Mouse (Mus musculus) embryonic fibroblast, embryonic 13.5 days (primary cell): ENCODE data around the gene Vwf. TPM values are rescaled to one million over a fixed set of nuclear protein-coding genes. Genes with fewer than 3 reads are reported as not detected.

Experiments used
- H3K27ac ChIP-seq: 2 replicates; pipeline ENCODE4 v1.5.1; 2012; ENCODE audit warnings: low read length, control low read depth, inconsistent platforms; ENCODE audit not compliant: insufficient read depth
- H3K4me1 ChIP-seq: 2 replicates; pipeline ENCODE4 v1.6.1; 2011; ENCODE audit warnings: low read length; ENCODE audit not compliant: control insufficient read depth, insufficient read depth
- H3K4me3 ChIP-seq: 2 replicates; pipeline ENCODE4 v1.5.1; 2011; ENCODE audit warnings: mild to moderate bottlenecking, control low read depth, low read length; ENCODE audit not compliant: insufficient read depth
- CTCF ChIP-seq: IDR thresholded peaks from 2 replicates; pipeline ENCODE4 v1.5.1; 2011; ENCODE audit warnings: mild to moderate bottlenecking, control low read depth, low read length, moderate library complexity, borderline replicate concordance; ENCODE audit not compliant: insufficient read depth
- POLR2A ChIP-seq: IDR thresholded peaks from 2 replicates; pipeline ENCODE4 v1.6.1; 2011; ENCODE audit warnings: low read depth, mild to moderate bottlenecking, control low read depth, low read length, moderate library complexity
- polyA plus RNA-seq: library from polyadenylated mRNA; stranded (reverse); fragments of >200 nt; gene quantifications from 2 replicates; pipeline ENCODE4 v1.2.4, GENCODE M21; 2011; ENCODE audit warnings: low read depth; ENCODE audit not compliant: missing spikeins, insufficient read length

Gene Vwf
- polyA plus RNA-seq, 1 experiment, result not detected

- H3K4me3 ChIP-seq, result no peak overlapping the region
- TF ChIP-seq POLR2A (no peak), CTCF (no peak)
- H3K4me1 ChIP-seq, result 0 out of 2 replicates have a peak, but pooled peaks cover 2% of the 10 kb centered on the region
- H3K27ac ChIP-seq, result peak overlapping the region; percentile 75; the same call in 1 of the 2 replicates
These were observed 6.4 kb upstream of the Vwf start for GRCm38 (mm10) chr6:125540199-125540598.

GRCm38 (mm10) chr6:125540826-125541225 is 5.7 kb upstream of the Vwf start:
- H3K4me1 ChIP-seq, result 0 out of 2 replicates have a peak, but pooled peaks cover 2% of the 10 kb centered on the region
- peak overlapping the region; percentile 75 for H3K27ac ChIP-seq
- no peak for TF ChIP-seq CTCF
- no peak for TF ChIP-seq POLR2A
- H3K4me3 ChIP-seq, result no peak overlapping the region

GRCm38 (mm10) chr6:125541296-125541695 is 5.3 kb upstream of the Vwf start:
- H3K4me3 ChIP-seq, result no peak overlapping the region
- no peak for TF ChIP-seq POLR2A
- no peak for TF ChIP-seq CTCF

GRCm38 (mm10) chr6:125548406-125548805 is 1.8 kb downstream of the Vwf start:
- Histone ChIP-seq H3K4me1 (no peaks in the 10 kb centered on the region), H3K27ac (no peak overlapping the region), H3K4me3 (no peak overlapping the region)
- TF ChIP-seq CTCF (no peak), POLR2A (no peak)

More at GRCm38 (mm10) chr6:125541296-125541695, 5.3 kb upstream of the Vwf start:
- Histone ChIP-seq H3K27ac (peak overlapping the region; percentile 37; the same call in 1 of the 2 replicates), H3K4me1 (0 out of 2 replicates have a peak, but pooled peaks cover 2% of the 10 kb centered on the region)

GRCm38 (mm10) chr6:125550172-125550571 is 3.6 kb downstream of the Vwf start:
- H3K4me1 ChIP-seq, result no peaks in the 10 kb centered on the region
- TF ChIP-seq CTCF (no peak), POLR2A (no peak)
- H3K4me3 ChIP-seq, result no peak overlapping the region
- H3K27ac ChIP-seq, result no peak overlapping the region

GRCm38 (mm10) chr6:125552760-125553159 is 6.2 kb downstream of the Vwf start:
- H3K4me3 ChIP-seq, result no peak overlapping the region
- no peaks in the 10 kb centered on the region for H3K4me1 ChIP-seq
- no peak overlapping the region for H3K27ac ChIP-seq
- TF ChIP-seq POLR2A, result no peak
- no peak for TF ChIP-seq CTCF

GRCm38 (mm10) chr6:125553551-125553950 is 7.0 kb downstream of the Vwf start:
- Histone ChIP-seq H3K4me1 (no peaks in the 10 kb centered on the region), H3K27ac (no peak overlapping the region), H3K4me3 (no peak overlapping the region)
- TF ChIP-seq CTCF (no peak), POLR2A (no peak)

- no peak overlapping the region for H3K27ac ChIP-seq
- H3K4me3 ChIP-seq, result no peak overlapping the region
- no peaks in the 10 kb centered on the region for H3K4me1 ChIP-seq
- TF ChIP-seq CTCF (no peak), POLR2A (no peak)
These were observed 12.3 kb downstream of the Vwf start for GRCm38 (mm10) chr6:125558831-125559230.

- Histone ChIP-seq H3K4me1 (no peaks in the 10 kb centered on the region), H3K4me3 (no peak overlapping the region), H3K27ac (no peak overlapping the region)
- TF ChIP-seq CTCF (no peak), POLR2A (no peak)
These were observed 14.5 kb downstream of the Vwf start for GRCm38 (mm10) chr6:125561031-125561430.

- TF ChIP-seq POLR2A, result no peak
- no peak for TF ChIP-seq CTCF
- Histone ChIP-seq H3K4me1 (no peaks in the 10 kb centered on the region), H3K4me3 (no peak overlapping the region), H3K27ac (no peak overlapping the region)
These were observed 14.9 kb downstream of the Vwf start for GRCm38 (mm10) chr6:125561521-125561920.
